In genomic region chr12:4048031-4048430, GRCm38 (mm10) we compare ENCODE assay signal across 25 mouse cellular contexts. TPM values are rescaled to one million over a fixed set of nuclear protein-coding genes. Genes with fewer than 3 reads are reported as not detected.
DNase-seq lines count a peak whose midpoint lies in the region; ATAC-seq and TF ChIP-seq lines count a peak whose summit lies in the region.
"Had no signal": no experiment of that assay in that cellular context is flagged by ENCODE, and none has a peak within 500 bp of the region (broad histone marks: within the 10 kb centered on the region; RNA-seq: fewer than 3 reads in every experiment).

No protein-coding gene starts in this region.

- peak; percentile 61 for DNase-seq in heart, embryonic 10.5 days (ENCODE audit: low spot score)
- DNase-seq in heart, postnatal 10 days = no peak
- peak; percentile 8 for DNase-seq in thymus, postnatal 25 days
- no peak for DNase-seq in thymus, adult 18-20 months
- peak; percentile 3 for DNase-seq in brain, embryonic 14.5 days (ENCODE audit: low read depth)
- no peak for DNase-seq in cerebellum, adult 11-12 months
- DNase-seq in right cerebral cortex, postnatal 25 days = no peak
- DNase-seq: adrenal gland, adult 2 months; adrenal gland, postnatal 14 days; cerebellum, adult 2 months; cerebellum, adult 9-11 months; cerebellum, postnatal 25 days; embryo, embryonic 11 days; gastrocnemius, postnatal 25 days; heart, adult 2 months; heart, postnatal 4 days had no signal

- 54% methylated on average over 6 of the region's 6 CpGs for WGBS in heart, embryonic 10.5 days
- 46% methylated on average over 6 of the region's 6 CpGs for WGBS in embryonic facial prominence, embryonic 15.5 days

- intact Hi-C loops in heart, postnatal 10 days (cut with DNase I) = no loop called here

- no peak for TF ChIP-seq POLR2A in brain, embryonic 14.5 days (IDR thresholded peaks at IDR 0.05; ENCODE audit: borderline replicate concordance, extremely low read depth, insufficient read depth, insufficient read length, poor library complexity, severe bottlenecking)

- no peaks in the 10 kb centered on the region for H3K36me3 ChIP-seq in heart, embryonic 10.5 days
- no peaks in the 10 kb centered on the region for H3K36me3 ChIP-seq in embryonic facial prominence, embryonic 15.5 days
- H3K36me3 ChIP-seq: forebrain, embryonic 12.5 days; forebrain, embryonic 15.5 days had no signal

- 0 out of 2 replicates have a peak, but pooled peaks have one; percentile 51 for ATAC-seq in embryonic facial prominence, embryonic 15.5 days (ENCODE audit: insufficient number of reproducible peaks, low FRiP score, low TSS enrichment, low read depth)
- ATAC-seq: CD4-positive, CD25-positive, alpha-beta regulatory T cell, adult 4 months; forebrain, embryonic 15.5 days; hindbrain, postnatal 0 days; inflammation-experienced regulatory T-cells, adult 6 months had no signal

- H3K4me2 ChIP-seq in embryonic facial prominence, embryonic 15.5 days (replicated peaks) = no peak overlapping the region
- H3K4me2 ChIP-seq: forebrain, embryonic 12.5 days; forebrain, embryonic 15.5 days; heart, embryonic 11.5 days; hindbrain, embryonic 14.5 days had no signal

- no peak overlapping the region for H3K27ac ChIP-seq in heart, embryonic 10.5 days
- no peak overlapping the region for H3K27ac ChIP-seq in embryonic facial prominence, embryonic 15.5 days (replicated peaks)
- H3K27ac ChIP-seq: forebrain, embryonic 12.5 days; forebrain, embryonic 15.5 days; heart, adult 2 months; hindbrain, embryonic 14.5 days; hindbrain, postnatal 0 days had no signal

- H3K4me1 ChIP-seq in heart, embryonic 10.5 days = peaks cover 35% of the 10 kb centered on the region; the same call in 1 of the 2 replicates
- H3K4me1 ChIP-seq in embryonic facial prominence, embryonic 15.5 days = no peaks in the 10 kb centered on the region
- H3K4me1 ChIP-seq: forebrain, embryonic 12.5 days; forebrain, embryonic 15.5 days had no signal

- no peaks in the 10 kb centered on the region for H3K27me3 ChIP-seq in heart, embryonic 10.5 days (ENCODE audit: insufficient read depth, poor library complexity, severe bottlenecking)
- H3K27me3 ChIP-seq in embryonic facial prominence, embryonic 15.5 days = no peaks in the 10 kb centered on the region
- H3K27me3 ChIP-seq: forebrain, embryonic 12.5 days; forebrain, embryonic 15.5 days had no signal

- no peaks in the 10 kb centered on the region for H3K9me3 ChIP-seq in heart, embryonic 10.5 days
- no peaks in the 10 kb centered on the region for H3K9me3 ChIP-seq in embryonic facial prominence, embryonic 15.5 days (replicated peaks)
- H3K9me3 ChIP-seq: forebrain, embryonic 12.5 days; forebrain, embryonic 15.5 days had no signal

- H3K9ac ChIP-seq in embryonic facial prominence, embryonic 15.5 days = no peak overlapping the region
- H3K9ac ChIP-seq: forebrain, embryonic 12.5 days; forebrain, embryonic 15.5 days; hindbrain, embryonic 14.5 days had no signal

- H3K4me3 ChIP-seq in heart, embryonic 10.5 days = no peak overlapping the region
- H3K4me3 ChIP-seq in embryonic facial prominence, embryonic 15.5 days (replicated peaks) = no peak overlapping the region
- H3K4me3 ChIP-seq: erythroblast, embryonic 14.5 days; forebrain, embryonic 12.5 days; forebrain, embryonic 15.5 days; heart, adult 2 months had no signal

- TF ChIP-seq CTCF in brain, embryonic 14.5 days (IDR thresholded peaks at IDR 0.05; ENCODE audit: borderline replicate concordance, extremely low read depth, insufficient read depth, insufficient read length) = no peak

RNA-seq across cellular contexts. Expression of gene Efr3b, which starts 9.3 kb away (rescaled TPM):
- 9.9 and 16.0 TPM in 2 replicates for polyA plus RNA-seq in heart, embryonic 10.5 days (2016; fragmentation: Nextera tagmentation; extraction: Ambion mirVana)
- 10 to 100 TPM in 1 of 2 experiments, 1 to 10 TPM in 1; 9.8 to 15.8 TPM for total RNA-seq in heart, postnatal 10 days (2021)
- 41.6 and 65.6 TPM in 2 replicates for polyA plus RNA-seq in brain, embryonic 14.5 days (2012; rRNA removed)
- 4.0 and 4.2 TPM in 2 replicates for polyA plus RNA-seq in embryonic facial prominence, embryonic 15.5 days (2015; fragmentation: Nextera tagmentation; extraction: Ambion mirVana)
- polyA plus RNA-seq: erythroblast, embryonic 14.5 days had no signal

RNA-seq across cellular contexts. Expression of gene Dnajc27, which starts 34.4 kb away (rescaled TPM):
- 8.2 and 11.0 TPM in 2 replicates for polyA plus RNA-seq in heart, embryonic 10.5 days (2016; fragmentation: Nextera tagmentation; extraction: Ambion mirVana)
- total RNA-seq in heart, postnatal 10 days (2021) = 1 to 10 TPM; 6.8 to 7.3 TPM
- 19.6 and 21.1 TPM in 2 replicates for polyA plus RNA-seq in brain, embryonic 14.5 days (2012; rRNA removed)
- polyA plus RNA-seq in embryonic facial prominence, embryonic 15.5 days (2015; fragmentation: Nextera tagmentation; extraction: Ambion mirVana) = 6.1 and 7.2 TPM in 2 replicates

Comparison
In these comparisons a context has a peak if more than half of its experiments do, and no peak if none do; other contexts are left out.
1. DNase-seq: peak in heart, embryonic 10.5 days (single experiment), thymus, postnatal 25 days (single experiment) and brain, embryonic 14.5 days (single experiment); none in heart, postnatal 10 days (0 of 2), thymus, adult 18-20 months (0 of 2), cerebellum, adult 11-12 months (single experiment) and right cerebral cortex, postnatal 25 days (single experiment).